Mouse (Mus musculus) C2C12 (cell line): Measurements from ENCODE around the gene Ccnl1. TPM values are rescaled to one million over a fixed set of nuclear protein-coding genes. Genes with fewer than 3 reads are reported as not detected.

Experiments
- H3K27me3 ChIP-seq: one replicate; pipeline ENCODE4 v1.6.1; 2011; ENCODE audit not compliant: control insufficient read depth, insufficient read depth, insufficient read length
- H3K36me3 ChIP-seq: one replicate; pipeline ENCODE4 v1.6.1; 2011; ENCODE audit not compliant: control insufficient read depth, insufficient read depth
- H3K4me3 ChIP-seq: one replicate; pipeline ENCODE4 v1.5.1; 2011; ENCODE audit warnings: mild to moderate bottlenecking, control low read depth; ENCODE audit not compliant: poor library complexity, insufficient read depth, severe bottlenecking
- H3K79me2 ChIP-seq: one replicate; pipeline ENCODE4 v1.6.1; 2011; ENCODE audit not compliant: control insufficient read depth, insufficient read depth
- H3K79me3 ChIP-seq: one replicate; pipeline ENCODE4 v1.6.1; 2011; ENCODE audit warnings: low read depth, control low read depth
- H3ac ChIP-seq: one replicate; pipeline ENCODE3; 2011; ENCODE audit warnings: low read depth; ENCODE audit not compliant: control insufficient read depth, insufficient read length
- CEBPB ChIP-seq: IDR thresholded peaks from one replicate; pipeline ENCODE4 v1.6.1; 2011; ENCODE audit warnings: low read depth, mild to moderate bottlenecking, control low read depth, moderate library complexity
- CTCF ChIP-seq: IDR thresholded peaks from one replicate; pipeline ENCODE4 v1.5.1; 2011; ENCODE audit not compliant: control insufficient read depth, insufficient read depth, insufficient read length
- FOSL1 ChIP-seq: IDR thresholded peaks from one replicate; pipeline ENCODE4 v1.8.0; 2011; ENCODE audit warnings: mild to moderate bottlenecking, low read length; ENCODE audit not compliant: poor library complexity, insufficient read depth, severe bottlenecking
- MAX ChIP-seq: IDR thresholded peaks from one replicate; pipeline ENCODE4 v1.6.1; 2011; ENCODE audit warnings: mild to moderate bottlenecking, control low read depth
- MYOD1 ChIP-seq: IDR thresholded peaks from one replicate; pipeline ENCODE4 v1.6.1; 2011; ENCODE audit warnings: low read depth; ENCODE audit not compliant: control insufficient read depth, insufficient read length
- MYOG ChIP-seq: IDR thresholded peaks from one replicate; pipeline ENCODE4 v1.6.1; 2011; ENCODE audit not compliant: control insufficient read depth, insufficient read length; ENCODE audit errors: extremely low read depth
- USF1 ChIP-seq: IDR thresholded peaks from one replicate; pipeline ENCODE4 v1.6.1; 2011; ENCODE audit warnings: low read depth, mild to moderate bottlenecking, control low read depth, moderate library complexity
- polyA plus RNA-seq: library from polyadenylated mRNA; unstranded; fragments of >200 nt; fragmentation: generic; extraction: Trizol; gene quantifications from one replicate; pipeline ENCODE4 v1.2.1, GENCODE M21; 2012; ENCODE audit warnings: missing spikeins

Ccnl1 gene
- polyA plus RNA-seq, 1 experiment, result 12.5 TPM

GRCm38 (mm10) chr3:65992395-65993340 is 34.6 kb upstream of the Ccnl1 start:
- no peak overlapping the region for H3ac ChIP-seq

DNA sequence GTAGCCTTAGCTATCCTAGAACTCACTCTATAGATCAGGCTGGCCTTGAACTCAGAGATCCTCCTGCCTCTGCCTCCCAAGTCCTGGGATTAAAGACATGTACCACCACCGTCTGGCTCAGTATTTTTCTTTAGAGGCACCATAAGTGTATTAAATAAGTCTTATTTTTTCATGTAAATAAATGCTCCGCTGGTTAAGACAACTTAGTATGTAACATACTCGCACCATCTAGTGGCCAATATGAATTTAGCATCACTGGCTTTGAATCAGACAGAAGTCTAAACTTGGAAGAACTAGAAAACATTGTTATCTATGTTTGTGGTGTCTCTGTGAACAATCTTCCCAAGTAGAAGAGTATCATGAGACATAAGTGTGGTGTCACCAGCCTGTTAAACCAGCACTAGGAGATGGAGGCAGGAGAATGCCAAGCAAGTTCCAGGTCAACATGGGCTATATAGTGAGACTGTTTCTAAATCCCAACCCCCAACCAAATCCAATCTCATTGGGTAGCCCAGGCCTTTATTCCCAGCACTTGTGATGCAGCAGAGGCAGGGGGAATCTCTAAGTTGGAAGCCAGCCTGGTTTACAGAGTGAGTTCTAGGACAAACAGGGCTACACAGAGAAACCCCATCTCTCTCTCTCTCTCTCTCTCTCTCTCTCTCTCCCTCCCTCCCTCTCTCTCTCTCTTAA is 33.1 kb upstream of the Ccnl1 start:
- peak; percentile 2 for TF ChIP-seq CTCF
- TF ChIP-seq USF1, result no peak
- no peak overlapping the region for H3K4me3 ChIP-seq
- H3K79me2 ChIP-seq, result no peaks in the 10 kb centered on the region
- H3ac ChIP-seq, result no peak overlapping the region
- no peaks in the 10 kb centered on the region for H3K36me3 ChIP-seq
- no peaks in the 10 kb centered on the region for H3K27me3 ChIP-seq
- H3K79me3 ChIP-seq, result no peaks in the 10 kb centered on the region

More at GRCm38 (mm10) chr3:65992395-65993340, 34.6 kb upstream of the Ccnl1 start:
- H3K4me3 ChIP-seq, result no peak overlapping the region
- no peaks in the 10 kb centered on the region for H3K79me2 ChIP-seq
- H3K27me3 ChIP-seq, result no peaks in the 10 kb centered on the region
- H3K79me3 ChIP-seq, result no peaks in the 10 kb centered on the region
- H3K36me3 ChIP-seq, result no peaks in the 10 kb centered on the region
- no peak for TF ChIP-seq CTCF
- TF ChIP-seq MYOG, result no peak
- TF ChIP-seq CEBPB, result no peak
- TF ChIP-seq USF1, result no peak
- no peak for TF ChIP-seq MAX
- TF ChIP-seq FOSL1, result no peak
- TF ChIP-seq MYOD1, result no peak

DNA sequence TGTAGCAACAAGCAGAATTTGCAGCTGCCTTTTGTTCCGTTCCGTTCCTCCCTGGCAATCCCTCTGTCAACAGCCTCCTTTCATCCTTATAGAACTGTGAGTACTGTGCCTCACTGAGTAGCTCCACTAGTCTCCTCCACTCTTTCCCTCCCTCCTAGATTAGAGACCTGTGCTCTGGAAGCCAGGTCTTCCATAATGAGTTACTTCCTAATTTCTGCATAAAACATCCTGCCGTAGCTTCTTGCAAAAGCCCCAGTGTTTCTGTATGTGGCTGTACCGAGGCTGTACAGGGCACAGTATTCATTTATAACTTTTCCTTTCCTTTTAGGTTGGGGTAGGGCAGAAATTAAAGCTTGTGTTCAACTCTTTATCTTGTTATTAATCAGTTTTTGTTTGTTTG is 32.5 kb upstream of the Ccnl1 start:
- H3K79me3 ChIP-seq, result no peaks in the 10 kb centered on the region
- no peak overlapping the region for H3K4me3 ChIP-seq
- H3ac ChIP-seq, result no peak overlapping the region
- H3K79me2 ChIP-seq, result no peaks in the 10 kb centered on the region
- TF ChIP-seq MYOD1 (no peak), CTCF (no peak), MAX (no peak), CEBPB (no peak), USF1 (no peak), MYOG (no peak), FOSL1 (no peak)
- H3K27me3 ChIP-seq, result no peaks in the 10 kb centered on the region
- no peaks in the 10 kb centered on the region for H3K36me3 ChIP-seq

GRCm38 (mm10) chr3:65988711-65989495 is 30.9 kb upstream of the Ccnl1 start:
- H3K27me3 ChIP-seq, result no peaks in the 10 kb centered on the region
- no peaks in the 10 kb centered on the region for H3K36me3 ChIP-seq
- TF ChIP-seq MYOD1, result no peak
- no peak overlapping the region for H3K4me3 ChIP-seq
- H3K79me3 ChIP-seq, result no peaks in the 10 kb centered on the region
- no peaks in the 10 kb centered on the region for H3K79me2 ChIP-seq
- H3ac ChIP-seq, result no peak overlapping the region

GRCm38 (mm10) chr3:65976296-65976695 is 18.2 kb upstream of the Ccnl1 start:
- Histone ChIP-seq H3ac (no peak overlapping the region), H3K36me3 (no peaks in the 10 kb centered on the region), H3K4me3 (no peak overlapping the region), H3K79me2 (no peaks in the 10 kb centered on the region), H3K79me3 (no peaks in the 10 kb centered on the region), H3K27me3 (no peaks in the 10 kb centered on the region)
- TF ChIP-seq FOSL1, result no peak
- no peak for TF ChIP-seq MYOG
- no peak for TF ChIP-seq USF1
- no peak for TF ChIP-seq CTCF
- no peak for TF ChIP-seq MAX

DNA sequence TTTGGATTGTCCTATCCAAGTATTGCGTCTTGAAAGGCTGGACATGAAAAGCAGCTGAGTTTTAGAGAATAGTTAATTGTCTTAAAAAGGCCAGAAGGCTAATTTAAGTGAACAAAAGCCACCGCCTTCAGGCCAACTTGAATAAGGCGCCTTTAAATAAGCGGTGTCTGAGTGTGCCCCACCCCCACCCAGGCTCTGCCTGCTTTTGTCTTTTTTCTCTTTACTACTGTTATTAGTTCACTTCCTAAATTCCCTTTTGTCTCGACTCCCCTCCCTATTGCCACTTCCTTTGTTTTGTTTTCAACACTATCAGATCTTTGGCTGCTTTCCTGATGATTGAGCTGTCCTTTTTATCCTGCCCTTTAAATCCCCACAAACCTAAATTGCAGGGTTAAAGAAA is 17.3 kb upstream of the Ccnl1 start:
- Histone ChIP-seq H3K79me3 (no peaks in the 10 kb centered on the region), H3K36me3 (no peaks in the 10 kb centered on the region), H3K4me3 (no peak overlapping the region), H3K27me3 (no peaks in the 10 kb centered on the region), H3K79me2 (no peaks in the 10 kb centered on the region), H3ac (no peak overlapping the region)
- no peak for TF ChIP-seq MYOD1
- TF ChIP-seq MAX, result no peak
- TF ChIP-seq USF1, result no peak
- TF ChIP-seq CEBPB, result no peak
- TF ChIP-seq MYOG, result no peak
- TF ChIP-seq CTCF, result no peak
- TF ChIP-seq FOSL1, result no peak
